Mouse (Mus musculus) macrophage (primary cell): ENCODE results near the gene Gm9268. TPM values are rescaled to one million over a fixed set of nuclear protein-coding genes. Genes with fewer than 3 reads are reported as not detected.
"Not testable (repeated sequence)": the region's sequence is repeated elsewhere in the genome, so short reads cannot be mapped to it uniquely, and the experiment has no call there.

Experiments used
- H3K27ac ChIP-seq: fragments of 350-480 bp; formaldehyde crosslinking; 2 replicates; pipeline ENCODE4 v1.9.0; 2021
- H3K36me3 ChIP-seq: fragments of 350-480 bp; formaldehyde crosslinking; 2 replicates; pipeline ENCODE4 v1.9.0; 2021; ENCODE audit errors: inconsistent target
- H3K4me3 ChIP-seq: fragments of 350-480 bp; formaldehyde crosslinking; 2 replicates; pipeline ENCODE4 v1.9.0; 2021; ENCODE audit errors: inconsistent target
- H3K79me2 ChIP-seq: fragments of 350-480 bp; formaldehyde crosslinking; 2 replicates; pipeline ENCODE4 v1.9.0; 2021; ENCODE audit errors: inconsistent target
- WGBS: methylation state at CpG from one replicate; pipeline ENCODE4 v1.1.7; 2026; ENCODE audit warnings: inconsistent platforms; ENCODE audit not compliant: missing documents; 5-methylcytosine and 5-hydroxymethylcytosine counted together
- polyA plus RNA-seq: library from polyadenylated mRNA; stranded (reverse); fragments of 250-400 nt; gene quantifications from 3 replicates; pipeline ENCODE4 v1.2.4, GENCODE M21; 2018; ENCODE audit warnings: inconsistent platforms
- total RNA-seq, 78 experiments: library from RNA; depleted of rRNA; stranded (reverse); fragments of 250-400 nt; gene quantifications; 1 replicate in 9 of 78; 2 replicates in 24 of 78; 3 replicates in 43 of 78; 4 replicates in 2 of 78; pipeline ENCODE4 v1.2.4; 2018; ENCODE audit warnings: inconsistent platforms in 56 of 78

The Gm9268 gene
- not detected for total RNA-seq (2018; cell fraction: chromatin; rRNA removed)
- total RNA-seq (2018; cell fraction: cytosol; rRNA removed): not detected
- total RNA-seq (2018; cell fraction: nucleus; rRNA removed): not detected
- polyA plus RNA-seq: not detected in 3 replicates

DNA sequence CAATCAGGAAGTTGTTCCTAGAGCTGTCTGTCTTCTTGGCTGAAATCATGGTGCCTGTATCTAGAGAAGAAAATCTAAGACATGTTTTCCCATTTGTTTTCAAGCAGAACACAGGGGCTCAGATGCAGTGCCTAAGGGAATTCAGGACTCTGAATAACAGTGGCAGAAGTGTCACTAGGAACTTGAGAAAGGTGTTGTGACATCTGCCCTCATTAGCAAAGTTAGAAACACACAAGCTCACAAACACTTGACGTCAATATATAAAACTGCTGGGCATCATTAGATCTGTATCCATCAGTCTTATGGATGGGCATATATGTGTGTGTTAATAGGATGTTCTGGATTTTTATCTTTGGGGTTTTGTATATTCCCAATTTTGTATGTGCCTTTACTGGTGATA lies at the start of gene Gm9268:
Gm9268 (plus strand) TSS at position 301 of the 400 bp plus-strand sequence.
- not testable (repeated sequence) for H3K4me3 ChIP-seq, H3K27ac ChIP-seq
- no CpG with 5 or more reads among the region's 1 CpGs for WGBS

DNA sequence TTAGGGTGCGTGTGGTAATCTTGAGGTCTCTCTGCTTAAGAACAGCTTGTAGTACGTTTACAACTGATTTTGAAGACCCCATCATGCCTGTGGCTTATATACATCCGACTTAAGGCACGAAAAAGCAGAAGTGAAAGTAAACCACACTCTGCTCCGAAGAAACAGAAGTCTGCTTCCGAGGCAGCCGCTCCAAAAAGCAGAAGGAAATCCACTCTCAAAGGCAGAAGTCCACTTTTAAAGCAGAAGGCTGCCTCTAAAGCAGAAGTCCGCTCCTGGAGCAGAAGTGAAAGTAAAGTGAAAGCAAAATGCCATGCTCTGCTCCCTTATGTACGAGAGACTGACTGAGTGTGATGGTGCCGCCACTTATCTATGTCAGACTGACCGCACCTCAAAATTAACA lies 38.5 kb upstream of the Gm9268 start:
- Histone ChIP-seq H3K4me3 (no peak overlapping the region), H3K36me3 (no peaks in the 10 kb centered on the region), H3K27ac (peak overlapping the region; percentile 64), H3K79me2 (no peaks in the 10 kb centered on the region)
- WGBS: 22% methylated on average over 11 of the region's 11 CpGs

More for the DNA sequence above, at the start of gene Gm9268:
- not testable (repeated sequence) for H3K79me2 ChIP-seq, H3K36me3 ChIP-seq

GRCm38 (mm10) chr7:42980739-42981138 lies 37.8 kb upstream of the Gm9268 start:
- H3K4me3 ChIP-seq: no peak overlapping the region
- peak overlapping the region; percentile 64 for H3K27ac ChIP-seq

GRCm38 (mm10) chr7:43077831-43078230 lies 59.3 kb downstream of the Gm9268 start:
- no peaks in the 10 kb centered on the region for H3K36me3 ChIP-seq
- WGBS: 90% methylated on average over 8 of the region's 8 CpGs
- H3K79me2 ChIP-seq: no peaks in the 10 kb centered on the region
- no peak overlapping the region for H3K27ac ChIP-seq
- H3K4me3 ChIP-seq: no peak overlapping the region

More at GRCm38 (mm10) chr7:42980739-42981138, 37.8 kb upstream of the Gm9268 start:
- Histone ChIP-seq H3K79me2 (no peaks in the 10 kb centered on the region), H3K36me3 (no peaks in the 10 kb centered on the region)
- 85% methylated on average over 10 of the region's 10 CpGs for WGBS

Other genes with a start within 250 kb of the Gm9268 start
- not detected in 3 replicates for gene Vmn2r62, start 225.2 kb upstream of the Gm9268 start, polyA plus RNA-seq
- gene Gm2381, start 151.5 kb upstream of the Gm9268 start, polyA plus RNA-seq: not detected in 3 replicates
- gene Vmn2r63, start 84.9 kb upstream of the Gm9268 start, polyA plus RNA-seq: not detected in 3 replicates
- gene Zfp936, start 95.5 kb downstream of the Gm9268 start, polyA plus RNA-seq: not detected in 3 replicates